Mouse (Mus musculus): ENCODE measurements around the gene Usp1.

Gene Usp1

GRCm38 (mm10) chr4:98984701-98985100 lies 61.1 kb downstream of the Usp1 start:
- DNase-seq, result no peak

Data from lung, adult 18-20 months (tissue).